Comparison of ENCODE assay signal across 20 mouse cellular contexts in the genomic region with DNA sequence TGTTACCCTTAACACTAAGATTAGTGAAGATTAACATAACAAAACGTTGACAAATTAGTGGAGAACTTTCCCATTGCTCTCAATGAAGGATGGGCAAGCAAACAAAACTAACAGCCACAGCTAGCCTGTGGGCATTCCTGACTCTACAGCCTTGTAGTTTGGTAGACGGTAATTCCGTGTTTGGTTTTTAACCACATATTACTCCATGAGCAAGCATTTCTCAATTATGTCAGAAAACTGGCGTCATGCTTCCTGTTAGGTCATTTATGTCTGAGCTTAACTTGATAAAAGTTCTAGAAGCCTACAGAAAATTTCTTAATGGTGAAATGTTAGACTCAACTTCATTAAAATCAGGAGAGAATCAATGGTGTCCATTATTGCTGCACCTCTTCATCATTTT.
"Had no signal": no experiment of that assay in that cellular context is flagged by ENCODE, and none has a peak within 500 bp of the region (broad histone marks: within the 10 kb centered on the region; RNA-seq: fewer than 3 reads in every experiment).

No protein-coding gene starts in this region.

- DNase-seq: kidney, adult 18-20 months; kidney, adult 9 months; kidney, postnatal 14 days; layer of hippocampus, adult 9-11 months; left cerebral cortex, postnatal 4 days; lung, adult 2 months; lung, postnatal 14 days; lung, postnatal 4 days; midbrain, embryonic 14.5 days; right cerebral cortex, adult 18-20 months; right cerebral cortex, postnatal 14 days; right cerebral cortex, postnatal 4 days; thymus, postnatal 25 days had no signal

- H3K4me3 ChIP-seq: layer of hippocampus, adult 2 months; left cerebral cortex, adult 2 months; limb, embryonic 12.5 days; limb, embryonic 15.5 days; liver, embryonic 15.5 days had no signal

- ATAC-seq: intestine, embryonic 16.5 days had no signal

- H3K27me3 ChIP-seq: limb, embryonic 12.5 days; limb, embryonic 15.5 days; liver, embryonic 15.5 days had no signal

- H3K27ac ChIP-seq: layer of hippocampus, adult 2 months; left cerebral cortex, adult 2 months; limb, embryonic 12.5 days; limb, embryonic 15.5 days; liver, embryonic 15.5 days; stomach, postnatal 0 days had no signal
